Comparison of ENCODE assay signal across 10 mouse cellular contexts in genomic region chr11:120255038-120255437, GRCm38 (mm10). TPM values are rescaled to one million over a fixed set of nuclear protein-coding genes. Genes with fewer than 3 reads are reported as not detected.
DNase-seq lines count a peak whose midpoint lies in the region; ATAC-seq lines count a peak whose summit lies in the region.
"Had no signal": no experiment of that assay in that cellular context is flagged by ENCODE, and none has a peak within 500 bp of the region (broad histone marks: within the 10 kb centered on the region; RNA-seq: fewer than 3 reads in every experiment).

No protein-coding gene starts in this region.

- no peak overlapping the region for H3K27ac ChIP-seq in embryonic facial prominence, embryonic 13.5 days
- peak overlapping the region; percentile 62; the same call in 1 of the 2 replicates for H3K27ac ChIP-seq in heart, embryonic 10.5 days
- H3K27ac ChIP-seq in kidney, embryonic 14.5 days (ENCODE audit: low read depth, low read length), result peak overlapping the region; percentile 24
- H3K27ac ChIP-seq in lung, embryonic 16.5 days (ENCODE audit: low read length), result peak overlapping the region; percentile 88
- H3K27ac ChIP-seq: liver, embryonic 13.5 days had no signal

- H3K27me3 ChIP-seq in embryonic facial prominence, embryonic 13.5 days, result no peaks in the 10 kb centered on the region
- H3K27me3 ChIP-seq in heart, embryonic 10.5 days (ENCODE audit: insufficient read depth, poor library complexity, severe bottlenecking), result no peaks in the 10 kb centered on the region
- no peaks in the 10 kb centered on the region for H3K27me3 ChIP-seq in kidney, embryonic 14.5 days (ENCODE audit: control insufficient read depth, insufficient read depth, low read length)
- H3K27me3 ChIP-seq in lung, embryonic 16.5 days (ENCODE audit: control insufficient read depth, insufficient read depth, low read depth, low read length), result no peaks in the 10 kb centered on the region
- H3K27me3 ChIP-seq: embryonic facial prominence, embryonic 12.5 days; liver, embryonic 13.5 days had no signal

- DNase-seq in ovary, adult 18-20 months (ENCODE audit: low spot score), result peak; percentile 76
- no peak for DNase-seq in ovary, postnatal 10 days (ENCODE audit: low spot score)
- DNase-seq in heart, embryonic 10.5 days (ENCODE audit: low spot score), result no peak
- peak; percentile 83 for DNase-seq in testis, postnatal 10 days (ENCODE audit: low spot score)
- DNase-seq: liver, embryonic 13.5 days had no signal

- H3K9me3 ChIP-seq in embryonic facial prominence, embryonic 13.5 days, result no peaks in the 10 kb centered on the region
- no peaks in the 10 kb centered on the region for H3K9me3 ChIP-seq in heart, embryonic 10.5 days
- no peaks in the 10 kb centered on the region for H3K9me3 ChIP-seq in kidney, embryonic 14.5 days (ENCODE audit: control insufficient read depth, low read length)
- no peaks in the 10 kb centered on the region for H3K9me3 ChIP-seq in lung, embryonic 16.5 days (ENCODE audit: control insufficient read depth, low read length)
- H3K9me3 ChIP-seq: embryonic facial prominence, embryonic 12.5 days; liver, embryonic 13.5 days had no signal

- H3K4me1 ChIP-seq in embryonic facial prominence, embryonic 13.5 days, result peaks cover 100% of the 10 kb centered on the region
- peaks cover 95% of the 10 kb centered on the region for H3K4me1 ChIP-seq in heart, embryonic 10.5 days
- peaks cover 74% of the 10 kb centered on the region for H3K4me1 ChIP-seq in kidney, embryonic 14.5 days (ENCODE audit: control insufficient read depth, insufficient read depth, low read length)
- H3K4me1 ChIP-seq in lung, embryonic 16.5 days (replicated peaks; ENCODE audit: control insufficient read depth, insufficient read depth, low read length), result peaks cover 89% of the 10 kb centered on the region

- 72% methylated on average over 6 of the region's 6 CpGs for WGBS in embryonic facial prominence, embryonic 13.5 days
- WGBS in heart, embryonic 10.5 days, result 82% methylated on average over 6 of the region's 6 CpGs
- 72% methylated on average over 6 of the region's 6 CpGs for WGBS in kidney, embryonic 14.5 days
- 13% methylated on average over 6 of the region's 6 CpGs for WGBS in lung, embryonic 16.5 days

- no peak for ATAC-seq in embryonic facial prominence, embryonic 13.5 days (ENCODE audit: insufficient number of reproducible peaks, insufficient read depth, low FRiP score, low TSS enrichment, low read depth)
- no peak for ATAC-seq in kidney, embryonic 14.5 days (ENCODE audit: low FRiP score, low TSS enrichment)
- peak; percentile 46 for ATAC-seq in lung, embryonic 16.5 days (ENCODE audit: low read depth)
- ATAC-seq in erythroid progenitor cell, adult 5-6 weeks (replicated peaks; ENCODE audit: low FRiP score, poor library complexity, severe bottlenecking), result no peak

- peak overlapping the region; percentile 2; the same call in 1 of the 2 replicates for H3K9ac ChIP-seq in embryonic facial prominence, embryonic 13.5 days
- no peak overlapping the region for H3K9ac ChIP-seq in kidney, embryonic 14.5 days (ENCODE audit: low read depth, low read length)
- 0 out of 2 replicates have a peak overlapping the region, but pooled peaks have one; percentile 17 for H3K9ac ChIP-seq in lung, embryonic 16.5 days (ENCODE audit: low read length)
- H3K9ac ChIP-seq: liver, embryonic 13.5 days had no signal

- no peak overlapping the region for H3K4me2 ChIP-seq in embryonic facial prominence, embryonic 13.5 days
- H3K4me2 ChIP-seq in kidney, embryonic 14.5 days (replicated peaks; ENCODE audit: low read depth, low read length), result no peak overlapping the region
- H3K4me2 ChIP-seq in lung, embryonic 16.5 days (ENCODE audit: low read depth, low read length), result peak overlapping the region; percentile 9; the same call in 1 of the 2 replicates
- H3K4me2 ChIP-seq: embryonic facial prominence, embryonic 12.5 days; liver, embryonic 13.5 days had no signal

- no peak overlapping the region for H3K4me3 ChIP-seq in embryonic facial prominence, embryonic 13.5 days
- no peak overlapping the region for H3K4me3 ChIP-seq in heart, embryonic 10.5 days
- H3K4me3 ChIP-seq in kidney, embryonic 14.5 days (ENCODE audit: low read length), result no peak overlapping the region
- no peak overlapping the region for H3K4me3 ChIP-seq in lung, embryonic 16.5 days (ENCODE audit: low read length)
- H3K4me3 ChIP-seq: embryonic facial prominence, embryonic 12.5 days; liver, embryonic 13.5 days had no signal

- H3K36me3 ChIP-seq in embryonic facial prominence, embryonic 13.5 days, result 0 out of 2 replicates have a peak, but pooled peaks cover 4% of the 10 kb centered on the region
- H3K36me3 ChIP-seq in heart, embryonic 10.5 days, result peaks cover 11% of the 10 kb centered on the region
- peaks cover under 1% of the 10 kb centered on the region; the same call in 1 of the 2 replicates for H3K36me3 ChIP-seq in kidney, embryonic 14.5 days (ENCODE audit: control insufficient read depth, insufficient read depth, low read length)
- H3K36me3 ChIP-seq in lung, embryonic 16.5 days (ENCODE audit: control insufficient read depth, insufficient read depth, low read length), result no peaks in the 10 kb centered on the region
- H3K36me3 ChIP-seq: liver, embryonic 13.5 days had no signal

RNA-seq across cellular contexts. Expression of gene Bahcc1, which starts 22.3 kb away (rescaled TPM):
- 13.1 and 13.9 TPM in 2 replicates for polyA plus RNA-seq in embryonic facial prominence, embryonic 13.5 days (2015; fragmentation: Nextera tagmentation; extraction: Ambion mirVana)
- polyA plus RNA-seq in heart, embryonic 10.5 days (2016; fragmentation: Nextera tagmentation; extraction: Ambion mirVana), result 7.7 and 12.9 TPM in 2 replicates
- 20.3 and 27.2 TPM in 2 replicates for polyA plus RNA-seq in kidney, embryonic 14.5 days (2014; fragmentation: Nextera tagmentation; extraction: Ambion mirVana)
- polyA plus RNA-seq in lung, embryonic 16.5 days (2015; fragmentation: Nextera tagmentation; extraction: Ambion mirVana), result 7.0 and 7.5 TPM in 2 replicates
- 2.5 and 2.9 TPM in 2 replicates for total RNA-seq in erythroid progenitor cell, adult 5-6 weeks (2015; ENCODE audit: low replicate concordance)
- total RNA-seq in erythroid progenitor cell, adult 5-6 weeks (2017; ENCODE audit: low replicate concordance), result 1.4 TPM in 2 replicates

Comparison
In these comparisons a context has a peak if more than half of its experiments do, and no peak if none do; other contexts are left out.
1. DNase-seq: peak in ovary, adult 18-20 months (single experiment) and testis, postnatal 10 days (single experiment); none in ovary, postnatal 10 days (single experiment) and heart, embryonic 10.5 days (single experiment).